Mouse (Mus musculus): Measurements from ENCODE around the gene Vamp5.

- TF ChIP-seq CTCF (IDR thresholded peaks at IDR 0.05; ENCODE audit: low read depth): no peak
- no peak for TF ChIP-seq EP300 (optimal IDR thresholded peaks at IDR 0.05)
Measured at GRCm38 (mm10) chr6:72419806-72420205, 39.5 kb upstream of the Vamp5 start.
